Mouse (Mus musculus) heart, embryonic 16.5 days (tissue): Measurements from ENCODE around the gene Cd3eap. TPM values are rescaled to one million over a fixed set of nuclear protein-coding genes. Genes with fewer than 3 reads are reported as not detected.

ENCODE experiments used
- ATAC-seq: fragments of 200-750 bp; cut with Nextera tagmentation; replicated peaks from 2 replicates; pipeline ENCODE4 v1.8.0; 2017; ENCODE audit warnings: moderate number of reproducible peaks; ENCODE audit not compliant: insufficient read depth, low FRiP score; ENCODE audit errors: extremely low read depth
- H3K27ac ChIP-seq: fragments of 300-500 bp; sonication (generic); 2 replicates; pipeline ENCODE4 v1.5.1; 2014; ENCODE audit warnings: mild to moderate bottlenecking, low read length, control low read depth, moderate library complexity
- H3K27me3 ChIP-seq: fragments of 300-500 bp; sonication (generic); 2 replicates; pipeline ENCODE4 v1.6.1; 2014; ENCODE audit warnings: low read length, mixed read lengths; ENCODE audit not compliant: control insufficient read depth, insufficient read depth
- H3K36me3 ChIP-seq: fragments of 300-500 bp; sonication (generic); 2 replicates; pipeline ENCODE4 v1.6.1; 2014; ENCODE audit not compliant: control insufficient read depth, insufficient read depth
- H3K4me1 ChIP-seq: fragments of 300-500 bp; sonication (generic); 2 replicates; pipeline ENCODE4 v1.6.1; 2014; ENCODE audit warnings: low read length, mixed read lengths; ENCODE audit not compliant: control insufficient read depth, insufficient read depth
- H3K4me2 ChIP-seq: fragments of 300-500 bp; sonication (generic); 2 replicates; pipeline ENCODE4 v1.6.1; 2014; ENCODE audit warnings: low read depth, mild to moderate bottlenecking, control low read depth, low read length
- H3K4me3 ChIP-seq: fragments of 300-500 bp; sonication (generic); 2 replicates; pipeline ENCODE4 v1.5.1; 2014; ENCODE audit warnings: mild to moderate bottlenecking, control low read depth, low read length
- H3K9ac ChIP-seq: fragments of 300-500 bp; sonication (generic); 2 replicates; pipeline ENCODE4 v1.6.1; 2014; ENCODE audit warnings: low read length, control low read depth
- H3K9me3 ChIP-seq: fragments of 300-500 bp; sonication (generic); replicated peaks from 2 replicates; pipeline ENCODE4 v1.6.1; 2016; ENCODE audit warnings: low read length; ENCODE audit not compliant: control insufficient read depth
- WGBS: fragments of 180-500 bp; shearing (Covaris S2); extraction: QIAGEN DNeasy Blood & Tissue Kit; methylation state at CpG from one replicate; pipeline ENCODE4 v1.1.7; 2014; 5-methylcytosine and 5-hydroxymethylcytosine counted together
- polyA plus RNA-seq: library from polyadenylated mRNA; unstranded; fragments of >200 nt; fragmentation: Nextera tagmentation; extraction: Ambion mirVana; gene quantifications from 2 replicates; pipeline ENCODE4 v1.2.1, GENCODE M21; 2015

Gene Cd3eap
- polyA plus RNA-seq, 1 experiment from 2014 or later: 16.7 TPM

DNA sequence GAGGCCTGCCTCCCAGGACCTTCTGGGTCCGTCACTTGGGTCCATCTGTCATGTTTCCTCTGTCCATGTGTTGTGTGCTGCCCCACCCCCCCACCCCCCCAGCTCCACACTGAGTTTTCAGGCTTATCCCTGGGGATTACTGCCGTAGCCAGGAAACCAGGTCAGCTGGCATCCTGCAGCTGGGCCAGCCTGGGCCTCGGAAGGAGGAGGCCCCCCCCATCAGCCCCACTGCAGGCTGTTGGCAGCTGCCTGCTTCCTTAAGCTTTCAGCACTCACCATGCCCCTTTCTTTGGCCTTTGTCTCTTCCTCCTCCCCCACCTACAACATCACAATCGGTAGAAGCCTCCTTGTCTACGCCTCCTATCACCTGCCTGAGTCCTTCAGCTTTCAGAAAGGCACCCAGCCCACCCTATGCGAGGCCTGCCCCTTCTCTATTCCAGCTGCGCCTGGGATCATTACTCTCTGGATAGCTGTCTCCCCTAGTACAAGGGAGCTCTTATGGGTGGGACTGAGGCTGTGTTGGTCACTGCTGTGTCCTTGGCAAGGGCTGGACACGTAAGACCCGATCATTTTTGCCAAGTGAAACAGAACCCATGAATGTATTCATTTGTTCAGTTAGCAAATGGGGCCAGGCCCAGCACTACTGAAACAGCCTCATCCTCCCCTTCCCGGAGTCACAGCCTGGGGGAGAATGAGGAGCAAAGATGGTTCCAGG, 29.6 kb upstream of the Cd3eap start:
- no peaks in the 10 kb centered on the region for H3K4me1 ChIP-seq
- peaks cover 61% of the 10 kb centered on the region for H3K36me3 ChIP-seq
- H3K4me3 ChIP-seq: no peak overlapping the region
- H3K4me2 ChIP-seq: no peak overlapping the region
- H3K27ac ChIP-seq: no peak overlapping the region
- no peak for ATAC-seq
- WGBS: 68% methylated on average over 9 of the region's 10 CpGs
- no peaks in the 10 kb centered on the region for H3K27me3 ChIP-seq
- H3K9ac ChIP-seq: no peak overlapping the region
- H3K9me3 ChIP-seq: no peaks in the 10 kb centered on the region

DNA sequence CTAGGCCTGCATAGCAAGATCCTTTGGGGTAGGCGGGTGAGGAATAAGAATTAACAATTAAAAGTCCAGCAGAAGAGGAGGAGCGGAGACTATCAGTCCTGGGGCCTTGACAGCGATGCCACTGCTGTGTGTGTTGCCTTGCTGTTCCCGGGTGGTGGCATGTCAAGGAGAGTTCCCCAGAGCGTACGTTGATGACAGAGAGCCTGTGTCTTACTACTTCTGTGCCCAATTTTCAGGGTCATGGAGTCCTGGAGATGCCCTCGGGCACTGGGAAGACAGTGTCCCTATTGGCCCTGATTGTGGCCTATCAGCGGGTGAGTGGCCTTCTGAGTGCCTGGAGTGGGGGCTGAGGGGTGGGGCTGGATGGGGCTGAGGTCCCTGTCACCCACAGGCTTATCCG, 24.4 kb upstream of the Cd3eap start:
- H3K4me3 ChIP-seq: no peak overlapping the region
- no peak overlapping the region for H3K27ac ChIP-seq
- H3K4me2 ChIP-seq: no peak overlapping the region
- 85% methylated on average over 9 of the region's 9 CpGs for WGBS
- H3K4me1 ChIP-seq: peaks cover 7% of the 10 kb centered on the region
- H3K9ac ChIP-seq: no peak overlapping the region
- no peak for ATAC-seq
- H3K9me3 ChIP-seq: no peaks in the 10 kb centered on the region
- peaks cover 31% of the 10 kb centered on the region for H3K36me3 ChIP-seq
- no peaks in the 10 kb centered on the region for H3K27me3 ChIP-seq

DNA sequence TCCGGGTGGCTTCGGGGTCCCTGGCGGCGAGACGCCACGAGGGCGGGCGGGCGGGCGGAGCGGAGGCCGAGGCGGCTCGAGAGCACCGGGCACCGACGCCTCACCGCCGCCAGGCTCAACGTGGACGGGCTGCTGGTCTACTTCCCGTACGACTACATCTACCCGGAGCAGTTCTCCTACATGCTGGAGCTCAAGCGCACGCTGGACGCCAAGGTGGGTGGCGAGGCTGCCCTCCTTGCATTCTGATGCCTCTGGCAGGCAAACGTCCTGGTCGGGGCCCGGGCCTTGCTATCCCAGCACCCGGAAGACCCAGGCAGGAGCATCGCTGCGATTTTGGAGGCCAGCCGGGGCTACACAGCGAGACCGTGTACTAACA, 22.9 kb upstream of the Cd3eap start:
- peak overlapping the region; percentile 41; the same call in 1 of the 2 replicates for H3K27ac ChIP-seq

DNA sequence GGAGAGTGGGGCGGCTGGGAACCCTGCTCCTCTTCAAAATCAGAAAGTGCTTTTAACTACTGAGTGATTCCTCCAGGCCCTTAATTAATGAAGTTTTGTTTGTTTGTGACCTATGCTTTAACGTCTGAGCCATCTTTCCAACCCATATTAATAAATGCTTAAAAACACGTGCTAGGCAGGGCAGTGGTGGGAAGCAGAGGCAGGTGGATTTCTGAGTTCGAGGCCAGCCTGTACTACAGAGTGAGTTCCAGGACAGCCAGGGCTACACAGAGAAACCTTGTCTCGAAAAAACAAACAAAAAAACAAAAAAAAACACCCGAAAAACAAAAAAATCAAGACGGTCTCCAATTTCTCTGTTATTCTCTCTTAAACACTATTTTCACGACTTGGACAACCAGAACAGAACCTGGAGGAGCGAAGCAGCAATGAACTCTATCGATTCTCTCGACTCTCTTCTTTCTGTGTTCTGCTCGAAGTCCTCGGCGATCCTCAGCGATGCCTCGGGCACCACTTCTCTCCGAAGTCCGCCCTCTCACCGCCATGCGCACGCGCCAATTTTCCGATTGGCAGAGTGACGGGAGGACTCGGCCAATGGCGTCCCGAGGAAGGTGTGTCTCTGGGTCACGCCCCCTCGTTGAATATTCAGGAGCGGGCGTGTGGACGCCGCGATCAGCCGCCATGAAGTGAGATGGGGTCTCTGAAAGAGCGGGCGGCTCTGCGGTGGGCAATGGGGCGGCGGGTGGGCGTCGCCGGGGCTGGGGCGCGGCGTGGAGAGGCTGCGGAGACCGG, 22.3 kb upstream of the Cd3eap start, which contains the start of gene Ercc2:
Ercc2 (plus strand) TSS at position 634 of the 789 bp plus-strand sequence.
- peak within 1 kb of the TSS; percentile 41; the same call in 1 of the 2 replicates for H3K27ac ChIP-seq

More for the DNA sequence above, 22.9 kb upstream of the Cd3eap start:
- H3K4me2 ChIP-seq: peak overlapping the region; percentile 84
- H3K27me3 ChIP-seq: no peaks in the 10 kb centered on the region
- WGBS: under 1% methylated on average over 29 of the region's 37 CpGs
- no peaks in the 10 kb centered on the region for H3K9me3 ChIP-seq
- peak; percentile 34 for ATAC-seq
- peaks cover 17% of the 10 kb centered on the region for H3K4me1 ChIP-seq
- H3K36me3 ChIP-seq: peaks cover 25% of the 10 kb centered on the region
- peak overlapping the region; percentile 91 for H3K4me3 ChIP-seq
- H3K9ac ChIP-seq: peak overlapping the region; percentile 84

DNA sequence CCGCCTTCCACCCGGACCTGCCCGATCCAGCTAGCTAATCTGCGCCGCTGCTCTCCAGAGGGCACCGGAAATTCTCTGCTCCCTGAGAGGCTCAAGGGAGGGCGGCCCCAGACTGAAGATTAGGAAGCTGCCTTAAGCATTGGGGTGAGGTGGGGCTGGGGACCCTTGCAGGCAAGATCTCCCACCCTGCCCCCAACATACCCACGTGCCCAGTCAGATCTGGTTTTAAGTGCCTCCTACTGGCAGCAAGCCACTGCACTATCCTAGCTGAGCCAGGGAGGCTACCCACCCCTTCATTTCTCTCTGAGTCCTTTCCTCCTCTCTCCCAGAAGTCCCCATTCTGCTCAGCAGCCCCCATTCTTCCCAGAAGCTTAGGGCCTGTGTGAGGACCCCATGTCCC, 18.8 kb upstream of the Cd3eap start:
- Histone ChIP-seq H3K4me2 (no peak overlapping the region; the same call in 1 of the 2 replicates), H3K4me1 (peaks cover 13% of the 10 kb centered on the region), H3K9me3 (no peaks in the 10 kb centered on the region), H3K36me3 (peaks cover 26% of the 10 kb centered on the region), H3K27me3 (no peaks in the 10 kb centered on the region), H3K4me3 (no peak overlapping the region), H3K27ac (peak overlapping the region; percentile 2), H3K9ac (peak overlapping the region; percentile 29; the same call in 1 of the 2 replicates)
- WGBS: 48% methylated on average over 8 of the region's 8 CpGs
- no peak for ATAC-seq

More for the DNA sequence above, 22.3 kb upstream of the Cd3eap start, which contains the start of gene Ercc2:
- WGBS: 5% methylated on average over 48 of the region's 48 CpGs
- Histone ChIP-seq H3K36me3 (peaks cover 22% of the 10 kb centered on the region), H3K4me2 (peak within 1 kb of the TSS; percentile 84), H3K9ac (peak within 1 kb of the TSS; percentile 84), H3K4me1 (peaks cover 17% of the 10 kb centered on the region), H3K27me3 (no peaks in the 10 kb centered on the region), H3K9me3 (no peaks in the 10 kb centered on the region), H3K4me3 (peak within 1 kb of the TSS; percentile 91)
- peak; percentile 96 for ATAC-seq

DNA sequence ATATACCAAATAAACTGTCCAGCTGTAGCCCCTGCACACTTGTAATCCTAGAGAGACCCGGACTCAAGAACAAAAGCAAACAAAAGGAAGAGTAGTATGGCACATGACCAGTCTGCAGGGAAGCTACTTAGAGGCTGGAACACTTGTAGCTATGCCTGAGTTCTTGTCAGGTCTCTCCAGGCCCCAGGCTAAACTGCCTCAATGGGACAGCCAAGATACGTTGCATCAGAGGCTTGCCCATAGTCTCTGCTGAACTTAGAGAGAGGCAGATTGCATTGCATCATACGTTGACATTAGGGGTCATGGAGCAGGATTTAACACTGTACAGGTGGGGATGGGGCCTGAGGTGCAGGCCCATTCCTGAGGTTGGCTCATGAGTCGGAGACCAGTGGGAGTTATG, 16.7 kb upstream of the Cd3eap start:
- H3K9me3 ChIP-seq: no peaks in the 10 kb centered on the region
- H3K9ac ChIP-seq: no peak overlapping the region
- 86% methylated on average over 4 of the region's 4 CpGs for WGBS
- ATAC-seq: no peak
- no peaks in the 10 kb centered on the region for H3K27me3 ChIP-seq
- H3K36me3 ChIP-seq: peaks cover 32% of the 10 kb centered on the region
- no peak overlapping the region for H3K4me2 ChIP-seq
- peaks cover 10% of the 10 kb centered on the region for H3K4me1 ChIP-seq
- no peak overlapping the region for H3K4me3 ChIP-seq
- no peak overlapping the region for H3K27ac ChIP-seq

DNA sequence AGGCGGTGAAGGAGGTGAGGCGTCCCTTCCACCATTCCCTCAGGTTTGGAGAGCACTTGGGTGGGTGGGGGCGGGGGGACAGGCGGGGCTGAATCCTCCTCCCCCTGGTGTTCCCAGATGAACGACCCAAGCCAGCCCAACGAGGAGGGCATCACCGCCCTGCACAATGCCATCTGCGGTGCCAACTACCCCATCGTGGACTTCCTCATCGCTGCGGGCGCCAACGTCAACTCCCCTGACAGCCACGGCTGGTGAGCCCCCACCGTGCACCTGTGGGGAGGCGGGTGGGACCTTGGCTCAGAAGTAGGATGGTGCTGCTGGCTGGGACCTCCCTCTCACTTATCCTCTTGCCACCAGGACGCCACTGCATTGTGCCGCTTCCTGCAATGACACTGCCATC, 16.1 kb upstream of the Cd3eap start:
- H3K4me3 ChIP-seq: no peak overlapping the region
- no peak for ATAC-seq
- H3K36me3 ChIP-seq: peaks cover 39% of the 10 kb centered on the region
- H3K27ac ChIP-seq: no peak overlapping the region
- H3K4me1 ChIP-seq: peaks cover 10% of the 10 kb centered on the region
- H3K27me3 ChIP-seq: no peaks in the 10 kb centered on the region
- no peak overlapping the region for H3K4me2 ChIP-seq
- no peaks in the 10 kb centered on the region for H3K9me3 ChIP-seq
- WGBS: 78% methylated on average over 18 of the region's 18 CpGs
- H3K9ac ChIP-seq: no peak overlapping the region

DNA sequence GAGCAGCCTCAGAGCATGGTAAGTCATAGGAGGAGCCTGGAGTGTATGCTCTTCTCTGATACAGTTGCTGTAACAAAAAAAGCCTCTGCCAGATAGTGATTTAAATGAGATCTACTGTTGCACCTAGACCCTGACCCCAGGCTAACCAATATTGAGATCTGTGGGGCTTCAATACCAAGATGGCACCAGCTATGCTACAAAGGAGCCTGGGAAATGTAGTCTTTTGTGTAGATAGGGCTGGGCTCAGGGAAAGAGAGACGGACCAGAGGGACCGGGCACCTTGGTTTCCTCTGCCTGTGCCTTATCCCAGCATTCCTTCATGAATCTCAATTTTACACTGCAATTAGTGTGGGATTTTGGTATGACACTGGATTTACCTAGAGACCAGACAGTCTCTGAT, 14.1 kb upstream of the Cd3eap start:
- no peak overlapping the region for H3K9ac ChIP-seq
- H3K4me2 ChIP-seq: no peak overlapping the region
- no peaks in the 10 kb centered on the region for H3K9me3 ChIP-seq
- H3K4me1 ChIP-seq: peaks cover 12% of the 10 kb centered on the region
- WGBS: 79% methylated on average over 2 of the region's 2 CpGs
- H3K4me3 ChIP-seq: no peak overlapping the region
- no peaks in the 10 kb centered on the region for H3K27me3 ChIP-seq
- H3K36me3 ChIP-seq: peaks cover 41% of the 10 kb centered on the region
- H3K27ac ChIP-seq: no peak overlapping the region
- ATAC-seq: no peak
